Mouse (Mus musculus): Measurements from ENCODE around the gene Rrp36.

Rrp36 gene

GRCm38 (mm10) chr17:46673850-46674529 is at the start of gene Rrp36:
Rrp36 (minus strand) TSS chr17:46674352.
- DNase-seq (ENCODE audit: low read depth, low spot score): peak; percentile 93

- DNase-seq (ENCODE audit: low read depth, low spot score): no peak
These were observed 46.9 kb upstream of the Rrp36 start for GRCm38 (mm10) chr17:46721077-46721476.

- DNase-seq (ENCODE audit: low read depth, low spot score): peak; percentile 76
These were observed 40.8 kb upstream of the Rrp36 start for GRCm38 (mm10) chr17:46714756-46715481.

- no peak for DNase-seq (ENCODE audit: low read depth, low spot score)
These were observed 39.7 kb upstream of the Rrp36 start for GRCm38 (mm10) chr17:46713849-46714248.

GRCm38 (mm10) chr17:46712442-46712841 is 38.3 kb upstream of the Rrp36 start:
- DNase-seq (ENCODE audit: low read depth, low spot score): no peak

GRCm38 (mm10) chr17:46711612-46712271 is 37.6 kb upstream of the Rrp36 start:
- DNase-seq (ENCODE audit: low read depth, low spot score): no peak

GRCm38 (mm10) chr17:46710959-46711597 is 36.9 kb upstream of the Rrp36 start, which contains the start of gene Pex6:
Pex6 (plus strand) TSS chr17:46711463.
- DNase-seq (ENCODE audit: low read depth, low spot score): peak; percentile 93

- no peak for DNase-seq (ENCODE audit: low read depth, low spot score)
These were observed 32.4 kb upstream of the Rrp36 start for GRCm38 (mm10) chr17:46706375-46707089.

- peak; percentile 97 for DNase-seq (ENCODE audit: low read depth, low spot score)
These were observed 31.0 kb upstream of the Rrp36 start, which contains the start of gene Ppp2r5d for GRCm38 (mm10) chr17:46704887-46705835. Ppp2r5d (minus strand) TSS chr17:46705111.

- DNase-seq (ENCODE audit: low read depth, low spot score): no peak
These were observed 30.1 kb upstream of the Rrp36 start for GRCm38 (mm10) chr17:46703971-46704886.

GRCm38 (mm10) chr17:46702506-46702905 is 28.4 kb upstream of the Rrp36 start:
- DNase-seq (ENCODE audit: low read depth, low spot score): no peak

GRCm38 (mm10) chr17:46702100-46702499 is 27.9 kb upstream of the Rrp36 start:
- DNase-seq (ENCODE audit: low read depth, low spot score): no peak

GRCm38 (mm10) chr17:46701489-46701888 is 27.3 kb upstream of the Rrp36 start:
- no peak for DNase-seq (ENCODE audit: low read depth, low spot score)

- DNase-seq (ENCODE audit: low read depth, low spot score): no peak
These were observed 25.8 kb upstream of the Rrp36 start for GRCm38 (mm10) chr17:46699912-46700311.

GRCm38 (mm10) chr17:46699245-46699644 is 25.1 kb upstream of the Rrp36 start:
- no peak for DNase-seq (ENCODE audit: low read depth, low spot score)

GRCm38 (mm10) chr17:46698515-46698914 is 24.4 kb upstream of the Rrp36 start:
- no peak for DNase-seq (ENCODE audit: low read depth, low spot score)

GRCm38 (mm10) chr17:46694517-46695063 is 20.4 kb upstream of the Rrp36 start:
- no peak for DNase-seq (ENCODE audit: low read depth, low spot score)

GRCm38 (mm10) chr17:46691390-46691789 is 17.2 kb upstream of the Rrp36 start:
- no peak for DNase-seq (ENCODE audit: low read depth, low spot score)

GRCm38 (mm10) chr17:46690665-46691064 is 16.5 kb upstream of the Rrp36 start:
- no peak for DNase-seq (ENCODE audit: low read depth, low spot score)
